Mouse (Mus musculus) heart, embryonic 13.5 days (tissue): ENCODE results near the gene Nod2. TPM values are rescaled to one million over a fixed set of nuclear protein-coding genes. Genes with fewer than 3 reads are reported as not detected.

Experiments
- ATAC-seq: fragments of 200-750 bp; cut with Nextera tagmentation; 2 replicates; pipeline ENCODE4 v1.8.0; 2017; ENCODE audit warnings: moderate TSS enrichment; ENCODE audit not compliant: insufficient number of reproducible peaks, low FRiP score, low TSS enrichment; ENCODE audit errors: extremely low read depth
- H3K27ac ChIP-seq: fragments of 300-500 bp; sonication (generic); replicated peaks from 2 replicates; pipeline ENCODE4 v1.5.1; 2015; ENCODE audit warnings: moderate library complexity, mild to moderate bottlenecking, inconsistent platforms
- H3K27me3 ChIP-seq: fragments of 300-500 bp; sonication (generic); replicated peaks from 2 replicates; pipeline ENCODE4 v1.6.1; 2015; ENCODE audit warnings: mild to moderate bottlenecking, inconsistent platforms
- H3K36me3 ChIP-seq: fragments of 300-500 bp; sonication (generic); 2 replicates; pipeline ENCODE4 v1.6.1; 2015; ENCODE audit warnings: mild to moderate bottlenecking, inconsistent platforms
- H3K4me1 ChIP-seq: fragments of 300-500 bp; sonication (generic); 2 replicates; pipeline ENCODE4 v1.6.1; 2015; ENCODE audit warnings: inconsistent platforms
- H3K4me2 ChIP-seq: fragments of 300-500 bp; sonication (generic); 2 replicates; pipeline ENCODE4 v1.6.1; 2015; ENCODE audit warnings: inconsistent platforms, mild to moderate bottlenecking, moderate library complexity
- H3K4me3 ChIP-seq: fragments of 300-500 bp; sonication (generic); 2 replicates; pipeline ENCODE4 v1.5.1; 2015; ENCODE audit warnings: moderate library complexity, mild to moderate bottlenecking, inconsistent platforms
- H3K9ac ChIP-seq: fragments of 300-500 bp; sonication (generic); 2 replicates; pipeline ENCODE4 v1.6.1; 2015; ENCODE audit warnings: inconsistent platforms, mild to moderate bottlenecking, moderate library complexity
- H3K9me3 ChIP-seq: fragments of 300-500 bp; sonication (generic); 2 replicates; pipeline ENCODE4 v1.6.1; 2016; ENCODE audit warnings: inconsistent platforms
- WGBS: fragments of 180-500 bp; shearing (Covaris S2); methylation state at CpG from one replicate; pipeline ENCODE4 v1.1.7; 2015; ENCODE audit warnings: mixed read lengths; 5-methylcytosine and 5-hydroxymethylcytosine counted together
- polyA plus RNA-seq: library from polyadenylated mRNA; unstranded; fragments of >200 nt; fragmentation: Nextera tagmentation; extraction: Ambion mirVana; gene quantifications from 2 replicates; pipeline ENCODE4 v1.2.1, GENCODE M21; 2015

The Nod2 gene
- polyA plus RNA-seq, 1 experiment from 2014 or later = 0.08 TPM

- H3K4me2 ChIP-seq = no peak overlapping the region
- 79% methylated on average over 8 of the region's 8 CpGs for WGBS
- no peaks in the 10 kb centered on the region for H3K9me3 ChIP-seq
These were observed 33.9 kb downstream of the Nod2 start for GRCm38 (mm10) chr8:88681046-88681445.

GRCm38 (mm10) chr8:88683656-88684289 is 36.7 kb downstream of the Nod2 start:
- H3K27me3 ChIP-seq = no peaks in the 10 kb centered on the region
- H3K9me3 ChIP-seq = no peaks in the 10 kb centered on the region
- H3K36me3 ChIP-seq = no peaks in the 10 kb centered on the region
- no peak for ATAC-seq
- H3K27ac ChIP-seq = no peak overlapping the region
- H3K4me3 ChIP-seq = no peak overlapping the region
- no peak overlapping the region for H3K4me2 ChIP-seq
- WGBS = 81% methylated on average over 7 of the region's 7 CpGs
- no peak overlapping the region for H3K9ac ChIP-seq
- 0 out of 2 replicates have a peak, but pooled peaks cover 7% of the 10 kb centered on the region for H3K4me1 ChIP-seq

More at GRCm38 (mm10) chr8:88681046-88681445, 33.9 kb downstream of the Nod2 start:
- Histone ChIP-seq H3K36me3 (no peaks in the 10 kb centered on the region), H3K27me3 (no peaks in the 10 kb centered on the region), H3K4me3 (no peak overlapping the region), H3K27ac (no peak overlapping the region), H3K9ac (no peak overlapping the region), H3K4me1 (no peaks in the 10 kb centered on the region)
- no peak for ATAC-seq

- WGBS = 47% methylated on average over 9 of the region's 9 CpGs
- Histone ChIP-seq H3K36me3 (no peaks in the 10 kb centered on the region), H3K27ac (no peak overlapping the region), H3K4me3 (no peak overlapping the region), H3K4me1 (0 out of 2 replicates have a peak, but pooled peaks cover 7% of the 10 kb centered on the region), H3K4me2 (no peak overlapping the region), H3K9ac (no peak overlapping the region), H3K9me3 (no peaks in the 10 kb centered on the region), H3K27me3 (no peaks in the 10 kb centered on the region; the same call in 1 of the 2 replicates)
- no peak for ATAC-seq
These were observed 39.3 kb downstream of the Nod2 start for GRCm38 (mm10) chr8:88686226-88686905.

GRCm38 (mm10) chr8:88686906-88687235 is 39.8 kb downstream of the Nod2 start:
- Histone ChIP-seq H3K27me3 (no peaks in the 10 kb centered on the region; the same call in 1 of the 2 replicates), H3K36me3 (no peaks in the 10 kb centered on the region), H3K27ac (no peak overlapping the region), H3K9me3 (no peaks in the 10 kb centered on the region), H3K4me3 (no peak overlapping the region), H3K9ac (no peak overlapping the region), H3K4me1 (0 out of 2 replicates have a peak, but pooled peaks cover 8% of the 10 kb centered on the region), H3K4me2 (no peak overlapping the region)
- 66% methylated on average over 8 of the region's 8 CpGs for WGBS
- no peak for ATAC-seq

- peaks cover 13% of the 10 kb centered on the region; the same call in 1 of the 2 replicates for H3K4me1 ChIP-seq
- H3K4me3 ChIP-seq = no peak overlapping the region
- H3K27ac ChIP-seq = no peak overlapping the region
- H3K9ac ChIP-seq = no peak overlapping the region
- ATAC-seq = no peak
- no peaks in the 10 kb centered on the region for H3K36me3 ChIP-seq
- no peaks in the 10 kb centered on the region for H3K9me3 ChIP-seq
- H3K27me3 ChIP-seq = no peaks in the 10 kb centered on the region; the same call in 1 of the 2 replicates
- H3K4me2 ChIP-seq = no peak overlapping the region
- 67% methylated on average over 6 of the region's 6 CpGs for WGBS
These were observed 42.0 kb downstream of the Nod2 start for GRCm38 (mm10) chr8:88689151-88689550.

GRCm38 (mm10) chr8:88689891-88690290 is 42.8 kb downstream of the Nod2 start:
- 78% methylated on average over 6 of the region's 6 CpGs for WGBS
- ATAC-seq = no peak
- no peaks in the 10 kb centered on the region for H3K9me3 ChIP-seq

GRCm38 (mm10) chr8:88691342-88691948 is 44.3 kb downstream of the Nod2 start:
- no peak overlapping the region for H3K4me2 ChIP-seq
- no peaks in the 10 kb centered on the region for H3K9me3 ChIP-seq
- H3K9ac ChIP-seq = no peak overlapping the region
- peaks cover 15% of the 10 kb centered on the region for H3K4me1 ChIP-seq
- H3K27ac ChIP-seq = no peak overlapping the region
- 37% methylated on average over 4 of the region's 4 CpGs for WGBS
- H3K36me3 ChIP-seq = no peaks in the 10 kb centered on the region
- no peak for ATAC-seq
- no peak overlapping the region for H3K4me3 ChIP-seq
- H3K27me3 ChIP-seq = no peaks in the 10 kb centered on the region; the same call in none of the 2 replicates

More at GRCm38 (mm10) chr8:88689891-88690290, 42.8 kb downstream of the Nod2 start:
- Histone ChIP-seq H3K9ac (no peak overlapping the region), H3K4me3 (no peak overlapping the region), H3K36me3 (no peaks in the 10 kb centered on the region), H3K4me1 (peaks cover 13% of the 10 kb centered on the region; the same call in 1 of the 2 replicates), H3K4me2 (no peak overlapping the region), H3K27ac (no peak overlapping the region), H3K27me3 (no peaks in the 10 kb centered on the region; the same call in none of the 2 replicates)

- peaks cover 12% of the 10 kb centered on the region for H3K4me1 ChIP-seq
- H3K4me2 ChIP-seq = 0 out of 2 replicates have a peak overlapping the region, but pooled peaks have one; percentile 13
- 28% methylated on average over 7 of the region's 7 CpGs for WGBS
- H3K9ac ChIP-seq = no peak overlapping the region
- no peak overlapping the region for H3K27ac ChIP-seq
- H3K36me3 ChIP-seq = no peaks in the 10 kb centered on the region
- no peak overlapping the region for H3K4me3 ChIP-seq
- H3K9me3 ChIP-seq = no peaks in the 10 kb centered on the region
- no peaks in the 10 kb centered on the region; the same call in none of the 2 replicates for H3K27me3 ChIP-seq
- ATAC-seq = no peak
These were observed 44.8 kb downstream of the Nod2 start for GRCm38 (mm10) chr8:88691961-88692360.

GRCm38 (mm10) chr8:88692866-88693265 is 45.8 kb downstream of the Nod2 start:
- 74% methylated on average over 6 of the region's 6 CpGs for WGBS
- H3K4me3 ChIP-seq = no peak overlapping the region
- H3K27ac ChIP-seq = no peak overlapping the region
- H3K36me3 ChIP-seq = no peaks in the 10 kb centered on the region
- H3K27me3 ChIP-seq = no peaks in the 10 kb centered on the region; the same call in none of the 2 replicates
- no peak overlapping the region for H3K9ac ChIP-seq
- no peak for ATAC-seq
- no peaks in the 10 kb centered on the region for H3K9me3 ChIP-seq
- H3K4me2 ChIP-seq = no peak overlapping the region
- peaks cover 16% of the 10 kb centered on the region for H3K4me1 ChIP-seq

GRCm38 (mm10) chr8:88693376-88693775 is 46.3 kb downstream of the Nod2 start:
- ATAC-seq = no peak
- Histone ChIP-seq H3K27me3 (no peaks in the 10 kb centered on the region; the same call in none of the 2 replicates), H3K9ac (no peak overlapping the region), H3K36me3 (no peaks in the 10 kb centered on the region), H3K4me3 (no peak overlapping the region), H3K27ac (no peak overlapping the region), H3K4me2 (no peak overlapping the region), H3K9me3 (no peaks in the 10 kb centered on the region), H3K4me1 (peaks cover 18% of the 10 kb centered on the region)
- WGBS = 70% methylated on average over 4 of the region's 4 CpGs

- Histone ChIP-seq H3K4me2 (no peak overlapping the region), H3K27ac (no peak overlapping the region), H3K9me3 (no peaks in the 10 kb centered on the region), H3K36me3 (no peaks in the 10 kb centered on the region), H3K27me3 (no peaks in the 10 kb centered on the region; the same call in none of the 2 replicates), H3K4me1 (peaks cover 18% of the 10 kb centered on the region), H3K4me3 (no peak overlapping the region), H3K9ac (no peak overlapping the region)
- WGBS = 61% methylated on average over 7 of the region's 7 CpGs
- no peak for ATAC-seq
These were observed 47.2 kb downstream of the Nod2 start for GRCm38 (mm10) chr8:88694291-88694690.
